Mouse (Mus musculus) hindbrain, embryonic 11.5 days (tissue): ENCODE measurements around the gene Minos1. TPM values are rescaled to one million over a fixed set of nuclear protein-coding genes. Genes with fewer than 3 reads are reported as not detected.
A peak's percentile ranks its signal among the peaks of the same experiment; 100 is the strongest.

Experiments used
- ATAC-seq: fragments of 200-750 bp; cut with Nextera tagmentation; 2 replicates; pipeline ENCODE4 v1.8.0; 2017; ENCODE audit warnings: mild to moderate bottlenecking, moderate TSS enrichment, moderate library complexity; ENCODE audit not compliant: low FRiP score
- DNase-seq: peaks from one replicate; pipeline ENCODE4 v3.0.0-alpha.2; 2015; ENCODE audit warnings: low spot score
- H3K27ac ChIP-seq: fragments of 300-500 bp; sonication (generic); 2 replicates; pipeline ENCODE4 v1.5.1; 2014; ENCODE audit warnings: mild to moderate bottlenecking, low read depth, low read length
- H3K27me3 ChIP-seq: fragments of 300-500 bp; sonication (generic); 2 replicates; pipeline ENCODE4 v1.6.1; 2014; ENCODE audit warnings: mild to moderate bottlenecking, low read length, moderate library complexity, mixed read lengths; ENCODE audit not compliant: control insufficient read depth, insufficient read depth
- H3K36me3 ChIP-seq: fragments of 300-500 bp; sonication (generic); 2 replicates; pipeline ENCODE4 v1.6.1; 2014; ENCODE audit warnings: mild to moderate bottlenecking, low read length, moderate library complexity, mixed read lengths; ENCODE audit not compliant: control insufficient read depth, insufficient read depth
- H3K4me1 ChIP-seq: fragments of 300-500 bp; sonication (generic); replicated peaks from 2 replicates; pipeline ENCODE4 v1.6.1; 2014; ENCODE audit warnings: low read length, mixed read lengths; ENCODE audit not compliant: control insufficient read depth, insufficient read depth
- H3K4me2 ChIP-seq: fragments of 300-500 bp; sonication (generic); replicated peaks from 2 replicates; pipeline ENCODE4 v1.6.1; 2014; ENCODE audit warnings: mild to moderate bottlenecking, low read depth, low read length
- H3K4me3 ChIP-seq: fragments of 300-500 bp; sonication (generic); 2 replicates; pipeline ENCODE4 v1.5.1; 2014; ENCODE audit warnings: low read depth, low read length
- H3K9ac ChIP-seq: fragments of 300-500 bp; sonication (generic); 2 replicates; pipeline ENCODE4 v1.6.1; 2014; ENCODE audit warnings: low read depth, low read length
- H3K9me3 ChIP-seq: fragments of 300-500 bp; sonication (generic); 2 replicates; pipeline ENCODE4 v1.6.1; 2016; ENCODE audit warnings: low read length; ENCODE audit not compliant: control insufficient read depth
- WGBS: fragments of 180-500 bp; shearing (Covaris S2); extraction: QIAGEN DNeasy Blood & Tissue Kit; methylation state at CpG from one replicate; pipeline ENCODE4 v1.1.7; 2014; 5-methylcytosine and 5-hydroxymethylcytosine counted together
- polyA plus RNA-seq: library from polyadenylated mRNA; unstranded; fragments of >200 nt; fragmentation: Nextera tagmentation; extraction: Ambion mirVana; gene quantifications from 2 replicates; pipeline ENCODE4 v1.2.1, GENCODE M21; 2014

Gene Minos1
- polyA plus RNA-seq = 399 TPM in 2 replicates

GRCm38 (mm10) chr4:139130701-139131549 lies at the start of gene Minos1:
Minos1 (minus strand) TSS chr4:139131113.
- ATAC-seq (peak; percentile 98), DNase-seq (peak; percentile 99)
- H3K4me1 ChIP-seq = 0 out of 2 replicates have a peak, but pooled peaks cover 2% of the 10 kb centered on the region
- no peaks in the 10 kb centered on the region for H3K9me3 ChIP-seq
- no peaks in the 10 kb centered on the region for H3K36me3 ChIP-seq
- peak within 1 kb of the TSS; percentile 69 for H3K4me2 ChIP-seq
- H3K27ac ChIP-seq = peak within 1 kb of the TSS; percentile 86
- H3K9ac ChIP-seq = peak within 1 kb of the TSS; percentile 91
- no peaks in the 10 kb centered on the region for H3K27me3 ChIP-seq
- H3K4me3 ChIP-seq = peak within 1 kb of the TSS; percentile 97
- WGBS = under 1% methylated on average over 60 of the region's 63 CpGs

- H3K4me2 ChIP-seq = no peak overlapping the region
- WGBS = 87% methylated on average over 17 of the region's 17 CpGs
- H3K4me3 ChIP-seq = no peak overlapping the region
- DNase-seq (no peak), ATAC-seq (no peak)
- no peaks in the 10 kb centered on the region for H3K4me1 ChIP-seq
- H3K9ac ChIP-seq = no peak overlapping the region
- no peaks in the 10 kb centered on the region for H3K27me3 ChIP-seq
- no peaks in the 10 kb centered on the region for H3K36me3 ChIP-seq
- H3K9me3 ChIP-seq = no peaks in the 10 kb centered on the region
- no peak overlapping the region for H3K27ac ChIP-seq
Measured at GRCm38 (mm10) chr4:139179731-139180625, 49.1 kb upstream of the Minos1 start.

GRCm38 (mm10) chr4:139179218-139179617 lies 48.3 kb upstream of the Minos1 start:
- H3K9me3 ChIP-seq = no peaks in the 10 kb centered on the region
- H3K27ac ChIP-seq = no peak overlapping the region
- H3K4me1 ChIP-seq = no peaks in the 10 kb centered on the region
- no peak for DNase-seq
- no peaks in the 10 kb centered on the region for H3K36me3 ChIP-seq
- no peak overlapping the region for H3K4me3 ChIP-seq
- H3K9ac ChIP-seq = no peak overlapping the region
- no peak overlapping the region for H3K4me2 ChIP-seq
- 80% methylated on average over 2 of the region's 2 CpGs for WGBS
- ATAC-seq = no peak
- no peaks in the 10 kb centered on the region for H3K27me3 ChIP-seq

DNA sequence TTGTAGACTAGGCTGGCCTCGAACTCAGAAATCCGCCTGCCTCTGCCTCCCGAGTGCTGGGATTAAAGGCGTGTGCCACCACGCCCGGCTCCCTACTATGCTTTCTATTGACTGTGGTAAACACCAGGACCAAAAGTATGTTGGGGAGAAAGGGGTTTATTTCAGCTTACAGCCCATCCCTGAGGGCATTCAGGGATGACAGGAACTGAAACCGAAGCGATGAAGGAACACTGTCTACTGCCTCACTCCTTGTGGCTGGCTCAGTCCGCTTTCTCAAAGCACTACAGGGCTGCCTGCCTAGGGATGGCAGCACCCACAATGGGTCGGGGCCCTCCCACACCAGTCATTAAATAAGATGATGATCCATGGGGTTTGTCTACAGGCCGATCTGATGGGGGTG lies 47.5 kb upstream of the Minos1 start:
- no peak overlapping the region for H3K9ac ChIP-seq
- no peak overlapping the region for H3K27ac ChIP-seq
- DNase-seq = no peak
- H3K27me3 ChIP-seq = no peaks in the 10 kb centered on the region
- H3K4me3 ChIP-seq = no peak overlapping the region
- no peaks in the 10 kb centered on the region for H3K9me3 ChIP-seq
- H3K36me3 ChIP-seq = no peaks in the 10 kb centered on the region
- no peak for ATAC-seq
- H3K4me2 ChIP-seq = no peak overlapping the region
- H3K4me1 ChIP-seq = no peaks in the 10 kb centered on the region
- 96% methylated on average over 11 of the region's 11 CpGs for WGBS

DNA sequence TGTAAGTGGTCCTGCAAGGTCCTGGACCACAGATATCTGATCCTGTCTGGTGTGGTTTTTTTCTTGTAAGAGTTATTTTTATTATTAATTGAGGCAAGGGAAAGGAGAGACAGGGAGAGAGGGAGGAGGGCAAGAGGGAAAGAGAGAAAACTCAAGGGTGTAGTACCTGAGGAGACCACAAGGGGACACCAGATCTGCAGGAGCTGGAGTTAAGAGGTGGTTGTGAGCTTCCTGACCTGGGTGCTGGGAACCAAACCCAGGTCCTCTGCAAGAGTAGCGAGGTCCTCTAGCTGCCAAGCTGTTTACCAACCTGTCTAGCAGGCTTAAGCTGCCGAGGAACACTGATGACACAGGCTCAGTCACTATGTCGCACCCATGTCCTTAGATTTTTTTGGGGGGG lies 47.0 kb upstream of the Minos1 start:
- DNase-seq (no peak), ATAC-seq (no peak)

DNA sequence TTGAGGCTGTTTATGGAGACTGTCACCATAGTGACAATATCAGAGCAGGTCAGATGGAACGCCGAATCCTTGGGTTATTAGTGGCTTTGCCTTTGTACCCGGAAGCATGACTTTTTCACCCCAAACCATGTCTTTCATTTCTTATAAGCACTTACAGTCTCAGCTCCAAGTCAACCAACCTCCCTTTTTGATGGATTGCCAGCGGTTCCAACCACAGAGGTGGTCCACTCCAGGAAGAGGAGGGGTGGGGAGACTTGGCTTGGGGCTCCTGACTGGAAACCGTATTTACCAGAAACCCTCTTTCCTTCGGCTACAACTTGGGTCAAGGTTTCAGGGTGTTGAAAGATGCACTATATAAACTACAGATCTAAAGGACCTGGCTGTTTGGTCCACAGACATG lies 45.1 kb upstream of the Minos1 start:
- no peaks in the 10 kb centered on the region for H3K27me3 ChIP-seq
- 74% methylated on average over 6 of the region's 6 CpGs for WGBS
- H3K4me1 ChIP-seq = no peaks in the 10 kb centered on the region
- no peak overlapping the region for H3K4me2 ChIP-seq
- DNase-seq (no peak), ATAC-seq (no peak)
- no peak overlapping the region for H3K27ac ChIP-seq
- H3K36me3 ChIP-seq = no peaks in the 10 kb centered on the region
- no peak overlapping the region for H3K9ac ChIP-seq
- H3K4me3 ChIP-seq = no peak overlapping the region
- no peaks in the 10 kb centered on the region for H3K9me3 ChIP-seq

More for the DNA sequence above, 47.0 kb upstream of the Minos1 start:
- Histone ChIP-seq H3K9ac (no peak overlapping the region), H3K4me3 (no peak overlapping the region), H3K4me1 (no peaks in the 10 kb centered on the region), H3K27me3 (no peaks in the 10 kb centered on the region), H3K36me3 (no peaks in the 10 kb centered on the region), H3K9me3 (no peaks in the 10 kb centered on the region), H3K4me2 (no peak overlapping the region), H3K27ac (no peak overlapping the region)
- WGBS = 90% methylated on average over 3 of the region's 3 CpGs

DNA sequence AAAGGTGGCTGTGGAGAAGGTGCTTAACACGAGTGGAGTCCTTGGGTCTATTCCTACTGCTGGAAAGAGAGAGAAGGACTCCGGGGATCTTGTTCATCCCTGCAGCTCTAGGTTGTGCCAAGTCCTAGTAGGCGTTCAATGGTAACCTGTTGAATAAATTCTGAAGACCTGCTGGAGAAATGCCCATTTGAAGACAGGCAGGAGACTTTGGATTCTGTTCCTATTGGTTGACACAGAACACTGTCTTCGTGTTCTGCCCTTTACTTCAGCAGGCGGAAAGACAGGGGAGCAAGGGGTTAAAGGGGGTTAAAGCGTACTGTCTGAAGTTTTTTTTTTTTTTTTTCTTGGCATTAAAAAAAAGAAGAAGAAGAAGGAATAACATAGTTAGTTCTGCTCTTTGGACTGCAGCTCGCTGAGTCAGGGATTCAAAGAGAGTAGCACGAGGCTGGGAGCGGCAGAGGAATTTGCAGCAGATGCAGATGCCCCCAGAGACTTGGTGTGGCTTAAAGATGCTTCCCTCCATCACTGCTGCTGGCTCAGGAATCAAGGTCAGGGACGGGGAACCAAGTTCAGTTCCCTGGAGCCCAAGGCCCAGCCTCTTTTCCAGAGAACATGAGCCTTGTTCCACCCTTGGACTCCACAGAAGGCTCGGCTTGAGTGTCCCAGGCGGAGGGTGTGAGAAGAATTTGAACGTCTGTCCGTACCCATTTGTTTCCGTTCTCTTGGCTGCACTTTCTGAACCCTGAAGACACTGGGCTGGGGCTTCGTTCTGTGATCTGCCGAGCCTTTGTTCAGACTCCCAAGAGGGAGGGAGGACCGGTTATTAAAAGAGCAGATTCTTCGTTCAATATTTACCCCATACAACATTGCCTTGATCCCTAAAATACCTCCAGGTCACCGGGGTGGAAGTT lies 44.4 kb upstream of the Minos1 start:
- H3K4me2 ChIP-seq = no peak overlapping the region
- DNase-seq (peak; percentile 19), ATAC-seq (no peak)
- no peaks in the 10 kb centered on the region for H3K4me1 ChIP-seq
- H3K36me3 ChIP-seq = no peaks in the 10 kb centered on the region
- no peaks in the 10 kb centered on the region for H3K27me3 ChIP-seq
- H3K9ac ChIP-seq = no peak overlapping the region
- no peak overlapping the region for H3K4me3 ChIP-seq
- H3K9me3 ChIP-seq = no peaks in the 10 kb centered on the region
- no peak overlapping the region for H3K27ac ChIP-seq
- 66% methylated on average over 20 of the region's 20 CpGs for WGBS

DNA sequence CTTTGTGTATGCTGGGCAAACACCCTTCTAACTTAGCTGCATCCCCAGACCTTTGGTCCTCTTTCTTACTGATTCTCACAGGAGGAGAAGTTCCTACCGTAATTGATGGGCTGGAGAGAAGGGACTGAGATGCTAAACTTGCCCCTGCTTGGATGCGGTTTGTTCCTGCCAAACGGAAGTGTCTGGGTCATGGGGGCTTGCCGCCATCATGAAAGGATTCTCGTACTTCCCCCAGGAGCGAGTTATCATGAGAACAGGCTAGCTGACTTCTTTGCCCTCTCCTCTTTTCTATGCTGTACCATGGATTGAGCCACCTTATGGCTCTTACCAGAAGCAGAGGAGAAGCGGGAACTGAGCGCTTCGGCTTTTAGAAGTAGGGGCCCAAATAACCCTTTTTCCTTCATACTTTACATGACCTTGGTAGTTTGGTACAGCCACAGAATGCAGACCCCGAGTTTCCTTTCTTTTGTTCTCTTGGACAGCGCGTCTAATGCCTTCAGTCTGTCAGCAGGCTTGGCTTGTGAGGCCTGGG lies 38.9 kb upstream of the Minos1 start:
- no peaks in the 10 kb centered on the region for H3K4me1 ChIP-seq
- no peaks in the 10 kb centered on the region for H3K27me3 ChIP-seq
- no peak overlapping the region for H3K9ac ChIP-seq
- H3K4me3 ChIP-seq = no peak overlapping the region
- ATAC-seq = no peak
- DNase-seq = peak; percentile 15
- no peaks in the 10 kb centered on the region for H3K9me3 ChIP-seq
- WGBS = 60% methylated on average over 12 of the region's 12 CpGs
- H3K36me3 ChIP-seq = no peaks in the 10 kb centered on the region
- no peak overlapping the region for H3K4me2 ChIP-seq
- H3K27ac ChIP-seq = no peak overlapping the region
